Mouse (Mus musculus): ENCODE results near the gene Nepn. TPM values are rescaled to one million over a fixed set of nuclear protein-coding genes. Genes with fewer than 3 reads are reported as not detected.

Gene Nepn
- polyA plus RNA-seq, 1 experiment from 2014 or later = not detected

GRCm38 (mm10) chr10:52417998-52418860 is 29.5 kb downstream of the Nepn start:
- peak overlapping the region; percentile 92 for H3K9ac ChIP-seq (ENCODE audit: low read depth, low read length)
- H3K36me3 ChIP-seq (ENCODE audit: control insufficient read depth, insufficient read depth, low read length) = no peaks in the 10 kb centered on the region
- peaks cover 29% of the 10 kb centered on the region for H3K4me1 ChIP-seq (ENCODE audit: control insufficient read depth, insufficient read depth, low read length)
- 2% methylated on average over 39 of the region's 39 CpGs for WGBS
- H3K27ac ChIP-seq (ENCODE audit: low read length) = peak overlapping the region; percentile 98
- H3K4me3 ChIP-seq (ENCODE audit: low read depth, low read length) = peak overlapping the region; percentile 69
- peak; percentile 73 for ATAC-seq
- H3K27me3 ChIP-seq (ENCODE audit: control insufficient read depth, insufficient read depth, low read depth, low read length) = no peaks in the 10 kb centered on the region
- no peaks in the 10 kb centered on the region for H3K9me3 ChIP-seq (replicated peaks; ENCODE audit: control insufficient read depth, low read length, poor library complexity, severe bottlenecking)
- H3K4me2 ChIP-seq (ENCODE audit: low read length) = peak overlapping the region; percentile 88

DNA sequence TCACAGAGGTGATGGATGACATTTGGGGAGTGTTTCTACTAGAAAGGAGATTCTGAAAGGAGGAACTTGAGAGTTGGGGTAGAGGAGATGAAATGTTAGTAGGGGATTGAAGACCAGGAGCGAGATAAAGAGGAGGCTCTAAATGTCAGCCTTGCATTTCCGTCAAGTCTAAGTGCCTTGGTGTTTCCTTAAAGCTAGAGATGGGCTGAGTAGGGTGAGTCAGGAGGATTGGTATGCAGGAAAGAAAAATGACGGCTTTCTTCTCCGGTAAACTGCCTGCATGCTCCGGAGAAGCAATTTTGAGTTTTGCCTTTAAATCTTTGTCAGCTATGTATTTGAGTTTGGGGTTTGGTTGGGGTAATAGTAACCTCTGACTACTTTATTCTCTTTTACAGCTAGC is 30.2 kb downstream of the Nepn start:
- H3K9ac ChIP-seq (ENCODE audit: low read depth, low read length) = peak overlapping the region; percentile 92
- ATAC-seq = no peak
- H3K4me2 ChIP-seq (ENCODE audit: low read length) = peak overlapping the region; percentile 88
- H3K36me3 ChIP-seq (ENCODE audit: control insufficient read depth, insufficient read depth, low read length) = no peaks in the 10 kb centered on the region
- H3K4me3 ChIP-seq (ENCODE audit: low read depth, low read length) = peak overlapping the region; percentile 69
- 81% methylated on average over 5 of the region's 5 CpGs for WGBS
- H3K4me1 ChIP-seq (ENCODE audit: control insufficient read depth, insufficient read depth, low read length) = peaks cover 31% of the 10 kb centered on the region
- H3K9me3 ChIP-seq (replicated peaks; ENCODE audit: control insufficient read depth, low read length, poor library complexity, severe bottlenecking) = no peaks in the 10 kb centered on the region
- H3K27me3 ChIP-seq (ENCODE audit: control insufficient read depth, insufficient read depth, low read depth, low read length) = no peaks in the 10 kb centered on the region
- no peak overlapping the region for H3K27ac ChIP-seq (ENCODE audit: low read length)

DNA sequence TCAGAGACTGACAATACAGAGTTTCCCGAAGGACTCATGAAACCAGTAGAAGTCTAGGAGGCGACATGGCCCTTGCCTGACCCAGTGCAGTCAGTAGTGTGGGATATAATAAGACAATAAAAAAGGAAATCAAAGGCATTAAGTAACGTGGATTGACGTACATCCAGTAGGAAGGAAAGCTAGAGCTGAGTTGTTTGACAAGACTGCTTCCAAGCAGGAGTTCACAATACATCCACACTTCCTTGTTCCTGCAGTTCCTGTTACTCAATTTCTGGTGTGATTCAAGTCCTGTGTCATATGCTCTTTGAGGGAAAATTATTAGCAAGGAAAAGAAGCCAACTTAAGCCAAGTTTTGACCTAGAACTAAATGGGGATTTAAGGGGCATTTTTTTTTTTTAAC is 30.6 kb downstream of the Nepn start:
- Histone ChIP-seq H3K27me3 (ENCODE audit: control insufficient read depth, insufficient read depth, low read depth, low read length) (no peaks in the 10 kb centered on the region), H3K4me1 (ENCODE audit: control insufficient read depth, insufficient read depth, low read length) (peaks cover 31% of the 10 kb centered on the region), H3K36me3 (ENCODE audit: control insufficient read depth, insufficient read depth, low read length) (no peaks in the 10 kb centered on the region), H3K27ac (ENCODE audit: low read length) (no peak overlapping the region), H3K9me3 (replicated peaks; ENCODE audit: control insufficient read depth, low read length, poor library complexity, severe bottlenecking) (no peaks in the 10 kb centered on the region), H3K9ac (ENCODE audit: low read depth, low read length) (no peak overlapping the region), H3K4me3 (ENCODE audit: low read depth, low read length) (peak overlapping the region; percentile 69; the same call in 1 of the 2 replicates), H3K4me2 (ENCODE audit: low read length) (peak overlapping the region; percentile 88)
- WGBS = 88% methylated on average over 4 of the region's 4 CpGs
- ATAC-seq = no peak

DNA sequence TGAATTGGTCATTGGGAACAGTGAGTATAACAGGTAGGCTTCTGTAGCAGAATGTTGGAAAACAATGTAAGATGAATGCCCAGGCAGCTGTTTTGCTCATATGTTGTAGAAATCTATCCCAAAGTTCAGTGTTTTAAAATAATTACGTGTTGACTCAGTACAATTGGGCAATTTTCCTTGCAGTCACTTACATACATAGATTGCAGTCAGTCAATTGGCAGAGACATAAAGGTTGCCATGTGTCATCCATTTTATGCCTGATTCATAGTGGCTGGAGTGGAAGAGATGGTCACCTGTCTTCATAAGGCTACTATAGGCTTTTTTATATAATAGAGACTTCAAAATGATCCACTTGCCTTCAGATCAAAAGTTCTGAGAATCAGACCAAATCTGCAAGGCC is 31.8 kb downstream of the Nepn start:
- no peaks in the 10 kb centered on the region for H3K36me3 ChIP-seq (ENCODE audit: control insufficient read depth, insufficient read depth, low read length)
- H3K9me3 ChIP-seq (replicated peaks; ENCODE audit: control insufficient read depth, low read length, poor library complexity, severe bottlenecking) = no peaks in the 10 kb centered on the region
- H3K4me1 ChIP-seq (ENCODE audit: control insufficient read depth, insufficient read depth, low read length) = peaks cover 31% of the 10 kb centered on the region
- no peak overlapping the region for H3K4me2 ChIP-seq (ENCODE audit: low read length)
- H3K4me3 ChIP-seq (ENCODE audit: low read depth, low read length) = no peak overlapping the region
- H3K27ac ChIP-seq (ENCODE audit: low read length) = no peak overlapping the region
- H3K27me3 ChIP-seq (ENCODE audit: control insufficient read depth, insufficient read depth, low read depth, low read length) = no peaks in the 10 kb centered on the region
- ATAC-seq = no peak
- 100% methylated on average over 1 of the region's 1 CpGs for WGBS
- H3K9ac ChIP-seq (ENCODE audit: low read depth, low read length) = no peak overlapping the region

GRCm38 (mm10) chr10:52421716-52422115 is 32.9 kb downstream of the Nepn start:
- Histone ChIP-seq H3K9ac (ENCODE audit: low read depth, low read length) (no peak overlapping the region), H3K27ac (ENCODE audit: low read length) (no peak overlapping the region), H3K27me3 (ENCODE audit: control insufficient read depth, insufficient read depth, low read depth, low read length) (no peaks in the 10 kb centered on the region), H3K36me3 (ENCODE audit: control insufficient read depth, insufficient read depth, low read length) (no peaks in the 10 kb centered on the region), H3K4me1 (ENCODE audit: control insufficient read depth, insufficient read depth, low read length) (peaks cover 28% of the 10 kb centered on the region), H3K9me3 (replicated peaks; ENCODE audit: control insufficient read depth, low read length, poor library complexity, severe bottlenecking) (no peaks in the 10 kb centered on the region), H3K4me2 (ENCODE audit: low read length) (no peak overlapping the region), H3K4me3 (ENCODE audit: low read depth, low read length) (no peak overlapping the region)
- ATAC-seq = no peak
- 92% methylated on average over 6 of the region's 6 CpGs for WGBS

- H3K27me3 ChIP-seq (ENCODE audit: control insufficient read depth, insufficient read depth, low read depth, low read length) = no peaks in the 10 kb centered on the region
- ATAC-seq = no peak
- H3K4me2 ChIP-seq (ENCODE audit: low read length) = no peak overlapping the region
- H3K27ac ChIP-seq (ENCODE audit: low read length) = no peak overlapping the region
- no peaks in the 10 kb centered on the region for H3K9me3 ChIP-seq (replicated peaks; ENCODE audit: control insufficient read depth, low read length, poor library complexity, severe bottlenecking)
- 83% methylated on average over 2 of the region's 2 CpGs for WGBS
- peaks cover 27% of the 10 kb centered on the region for H3K4me1 ChIP-seq (ENCODE audit: control insufficient read depth, insufficient read depth, low read length)
- H3K9ac ChIP-seq (ENCODE audit: low read depth, low read length) = no peak overlapping the region
- H3K36me3 ChIP-seq (ENCODE audit: control insufficient read depth, insufficient read depth, low read length) = no peaks in the 10 kb centered on the region
- no peak overlapping the region for H3K4me3 ChIP-seq (ENCODE audit: low read depth, low read length)
Measured at GRCm38 (mm10) chr10:52423097-52423496, 34.3 kb downstream of the Nepn start.

DNA sequence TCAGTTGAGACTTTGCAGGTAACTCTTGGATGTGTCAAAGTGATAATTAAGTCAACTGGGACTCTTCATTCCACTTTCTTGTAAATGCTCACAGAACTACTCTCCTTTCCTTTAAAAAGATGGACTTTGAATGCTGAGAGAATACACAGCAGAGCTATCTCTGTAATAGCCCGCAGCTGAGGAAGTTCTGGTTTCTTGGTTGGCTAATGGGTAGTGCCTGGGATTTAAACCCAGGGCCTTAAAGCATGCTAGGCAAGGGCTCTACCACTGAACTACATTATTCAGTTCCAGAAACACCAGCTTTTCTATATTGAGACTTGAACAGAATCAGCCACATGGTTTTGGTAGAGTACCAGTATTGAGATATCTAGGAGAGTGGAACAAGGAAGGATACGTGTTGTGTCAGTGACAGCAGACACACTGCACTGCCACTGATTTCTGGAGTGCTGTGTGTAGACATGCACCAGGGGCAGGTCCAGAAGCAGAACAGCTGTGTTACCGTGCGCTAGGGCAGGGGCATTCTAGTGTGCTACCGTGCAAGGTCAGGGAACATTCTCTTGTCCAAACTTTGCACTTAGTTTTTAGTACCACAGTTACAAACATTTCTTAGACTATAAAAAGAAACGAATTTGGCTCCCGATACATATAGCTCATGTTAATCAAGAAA is 37.7 kb downstream of the Nepn start:
- no peak for ATAC-seq

DNA sequence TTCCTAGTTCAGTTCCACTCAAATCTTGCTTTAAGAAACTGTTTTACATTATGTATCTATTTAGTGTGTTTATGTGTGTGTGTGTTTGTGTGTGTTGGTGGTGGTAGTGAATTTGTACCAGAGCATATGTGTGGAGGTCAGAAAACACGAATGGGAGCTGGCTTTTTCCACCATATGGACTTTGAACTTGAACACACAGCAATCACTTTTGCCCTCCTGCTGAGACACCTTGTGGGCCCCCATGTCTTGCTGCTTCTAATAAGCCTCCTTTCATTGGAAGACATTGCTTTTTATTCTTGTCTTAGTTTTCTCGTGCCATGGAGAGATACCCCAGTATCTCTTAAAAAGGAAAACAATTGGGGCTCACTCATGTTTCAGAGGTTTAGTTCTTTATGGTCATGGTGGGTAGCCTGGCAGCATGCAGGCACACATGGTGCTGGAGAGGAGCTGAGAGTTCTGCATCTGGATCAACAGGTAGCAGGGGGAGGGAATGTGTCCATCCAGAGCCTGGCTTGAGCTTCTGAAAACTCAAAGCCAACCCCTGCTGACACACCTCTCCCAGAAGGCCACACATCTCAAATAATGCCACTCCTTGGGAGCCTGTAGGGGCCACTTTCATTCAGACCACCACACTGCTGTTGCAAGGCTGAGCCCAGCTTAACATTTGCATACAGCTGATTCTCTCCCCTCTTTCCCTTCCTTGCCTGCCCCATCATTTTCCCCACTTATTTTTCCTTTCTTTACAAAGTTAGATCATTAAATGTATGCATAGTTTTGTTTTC is 39.1 kb downstream of the Nepn start:
- H3K9ac ChIP-seq (ENCODE audit: low read depth, low read length) = no peak overlapping the region
- 27% methylated on average over 2 of the region's 2 CpGs for WGBS

More for the DNA sequence above, 37.7 kb downstream of the Nepn start:
- Histone ChIP-seq H3K9me3 (replicated peaks; ENCODE audit: control insufficient read depth, low read length, poor library complexity, severe bottlenecking) (no peaks in the 10 kb centered on the region), H3K4me3 (ENCODE audit: low read depth, low read length) (no peak overlapping the region), H3K36me3 (ENCODE audit: control insufficient read depth, insufficient read depth, low read length) (peaks cover 12% of the 10 kb centered on the region), H3K27ac (ENCODE audit: low read length) (no peak overlapping the region), H3K9ac (ENCODE audit: low read depth, low read length) (no peak overlapping the region), H3K27me3 (ENCODE audit: control insufficient read depth, insufficient read depth, low read depth, low read length) (no peaks in the 10 kb centered on the region), H3K4me1 (ENCODE audit: control insufficient read depth, insufficient read depth, low read length) (peaks cover 2% of the 10 kb centered on the region; the same call in 1 of the 2 replicates), H3K4me2 (ENCODE audit: low read length) (no peak overlapping the region)
- WGBS = 89% methylated on average over 7 of the region's 7 CpGs

More for the DNA sequence above, 39.1 kb downstream of the Nepn start:
- no peak overlapping the region for H3K4me3 ChIP-seq (ENCODE audit: low read depth, low read length)
- H3K9me3 ChIP-seq (replicated peaks; ENCODE audit: control insufficient read depth, low read length, poor library complexity, severe bottlenecking) = no peaks in the 10 kb centered on the region
- no peak overlapping the region for H3K4me2 ChIP-seq (ENCODE audit: low read length)
- no peaks in the 10 kb centered on the region for H3K27me3 ChIP-seq (ENCODE audit: control insufficient read depth, insufficient read depth, low read depth, low read length)
- H3K27ac ChIP-seq (ENCODE audit: low read length) = no peak overlapping the region
- H3K36me3 ChIP-seq (ENCODE audit: control insufficient read depth, insufficient read depth, low read length) = peaks cover 17% of the 10 kb centered on the region
- ATAC-seq = no peak
- peaks cover 2% of the 10 kb centered on the region; the same call in 1 of the 2 replicates for H3K4me1 ChIP-seq (ENCODE audit: control insufficient read depth, insufficient read depth, low read length)

All from midbrain, embryonic 16.5 days (tissue).